In the genomic region with DNA sequence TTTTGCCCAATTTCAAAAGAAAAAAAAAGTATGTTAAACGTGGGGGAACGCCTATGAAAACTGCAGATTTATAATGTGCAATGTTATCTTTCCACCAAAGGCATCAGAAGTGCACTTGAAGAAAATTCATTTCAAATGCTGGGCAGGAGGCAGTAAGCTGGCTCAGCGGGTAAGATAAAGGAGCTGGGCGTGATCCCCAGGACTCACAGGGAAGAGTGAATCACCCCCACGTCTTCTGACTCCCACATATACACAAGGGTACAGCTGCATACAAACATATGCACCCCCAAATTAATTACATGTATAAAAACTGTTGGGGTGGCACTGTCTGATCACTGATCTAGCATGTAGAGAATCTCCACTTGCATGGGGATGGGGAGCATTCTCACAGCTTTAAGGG, we compare ENCODE assay signal across 30 mouse cellular contexts.
DNase-seq lines count a peak whose midpoint lies in the region; ATAC-seq lines count a peak whose summit lies in the region.
"Had no signal": no experiment of that assay in that cellular context is flagged by ENCODE, and none has a peak within 500 bp of the region (broad histone marks: within the 10 kb centered on the region; RNA-seq: fewer than 3 reads in every experiment).

No protein-coding gene starts in this region.

- no peaks in the 10 kb centered on the region for H3K9me3 ChIP-seq in heart, embryonic 13.5 days
- H3K9me3 ChIP-seq in midbrain, embryonic 15.5 days: no peaks in the 10 kb centered on the region
- H3K9me3 ChIP-seq in midbrain, embryonic 16.5 days (replicated peaks; ENCODE audit: control insufficient read depth, low read length, poor library complexity, severe bottlenecking): no peaks in the 10 kb centered on the region
- no peaks in the 10 kb centered on the region for H3K9me3 ChIP-seq in kidney, embryonic 16.5 days (ENCODE audit: low read length)
- H3K9me3 ChIP-seq: embryonic facial prominence, embryonic 12.5 days; heart, embryonic 12.5 days; hindbrain, embryonic 12.5 days; intestine, embryonic 15.5 days; limb, embryonic 13.5 days; neural tube, embryonic 13.5 days had no signal

- peaks cover 72% of the 10 kb centered on the region for H3K4me1 ChIP-seq in heart, embryonic 13.5 days
- H3K4me1 ChIP-seq in midbrain, embryonic 15.5 days: peaks cover 6% of the 10 kb centered on the region; the same call in 1 of the 2 replicates
- peaks cover 8% of the 10 kb centered on the region for H3K4me1 ChIP-seq in midbrain, embryonic 16.5 days (ENCODE audit: control insufficient read depth, insufficient read depth, low read length)
- peaks cover 11% of the 10 kb centered on the region for H3K4me1 ChIP-seq in kidney, embryonic 16.5 days (ENCODE audit: insufficient read depth, low read length)
- H3K4me1 ChIP-seq: intestine, embryonic 15.5 days had no signal

- 0 out of 2 replicates have a peak overlapping the region, but pooled peaks have one; percentile 61 for H3K27ac ChIP-seq in heart, embryonic 13.5 days (replicated peaks)
- 0 out of 2 replicates have a peak overlapping the region, but pooled peaks have one; percentile 15 for H3K27ac ChIP-seq in midbrain, embryonic 15.5 days
- H3K27ac ChIP-seq in midbrain, embryonic 16.5 days (ENCODE audit: low read length): no peak overlapping the region
- no peak overlapping the region for H3K27ac ChIP-seq in kidney, embryonic 16.5 days (ENCODE audit: low read length)
- H3K27ac ChIP-seq: embryonic facial prominence, embryonic 12.5 days; gastrocnemius, adult 2 months; heart, adult 2 months; hindbrain, embryonic 12.5 days; hindbrain, postnatal 0 days; intestine, embryonic 15.5 days; kidney, postnatal 0 days; limb, embryonic 13.5 days; neural tube, embryonic 13.5 days had no signal

- 69% methylated on average over 5 of the region's 5 CpGs for WGBS in heart, embryonic 13.5 days
- WGBS in midbrain, embryonic 15.5 days: 78% methylated on average over 5 of the region's 5 CpGs
- 74% methylated on average over 5 of the region's 5 CpGs for WGBS in midbrain, embryonic 16.5 days
- WGBS in kidney, embryonic 16.5 days: 75% methylated on average over 5 of the region's 5 CpGs

- H3K4me3 ChIP-seq in heart, embryonic 13.5 days: no peak overlapping the region
- no peak overlapping the region for H3K4me3 ChIP-seq in midbrain, embryonic 15.5 days
- no peak overlapping the region for H3K4me3 ChIP-seq in midbrain, embryonic 16.5 days (ENCODE audit: low read depth, low read length)
- H3K4me3 ChIP-seq in kidney, embryonic 16.5 days (ENCODE audit: low read length): no peak overlapping the region
- H3K4me3 ChIP-seq: embryonic facial prominence, embryonic 12.5 days; gastrocnemius, adult 2 months; heart, adult 2 months; heart, embryonic 12.5 days; hindbrain, embryonic 12.5 days; intestine, embryonic 15.5 days; limb, embryonic 13.5 days; neural tube, embryonic 13.5 days had no signal

- H3K4me2 ChIP-seq in heart, embryonic 13.5 days: no peak overlapping the region
- no peak overlapping the region for H3K4me2 ChIP-seq in midbrain, embryonic 15.5 days
- H3K4me2 ChIP-seq in midbrain, embryonic 16.5 days (ENCODE audit: low read length): no peak overlapping the region
- H3K4me2 ChIP-seq in kidney, embryonic 16.5 days (replicated peaks; ENCODE audit: low read depth, low read length): no peak overlapping the region
- H3K4me2 ChIP-seq: embryonic facial prominence, embryonic 12.5 days; heart, embryonic 12.5 days; hindbrain, embryonic 12.5 days; intestine, embryonic 15.5 days; limb, embryonic 13.5 days; liver, embryonic 11.5 days; neural tube, embryonic 13.5 days had no signal

- no peak for DNase-seq in heart, postnatal 4 days
- DNase-seq in T-cell, adult 2 months (ENCODE audit: low spot score): no peak
- DNase-seq: adrenal gland, postnatal 14 days; cerebellum, adult 2 months; cerebellum, postnatal 25 days; gastrocnemius, adult 2 months; heart, adult 2 months; heart, postnatal 14 days; kidney, adult 2 months; kidney, postnatal 4 days; lung, adult 2 months; lung, postnatal 10 days; midbrain, embryonic 14.5 days; thymus, postnatal 14 days had no signal

- no peaks in the 10 kb centered on the region for H3K27me3 ChIP-seq in heart, embryonic 13.5 days (replicated peaks)
- no peaks in the 10 kb centered on the region for H3K27me3 ChIP-seq in midbrain, embryonic 15.5 days (replicated peaks)
- H3K27me3 ChIP-seq in midbrain, embryonic 16.5 days (ENCODE audit: control insufficient read depth, insufficient read depth, low read depth, low read length): no peaks in the 10 kb centered on the region
- no peaks in the 10 kb centered on the region for H3K27me3 ChIP-seq in kidney, embryonic 16.5 days (ENCODE audit: insufficient read depth, low read length)
- H3K27me3 ChIP-seq: CH12.LX; embryonic facial prominence, embryonic 12.5 days; heart, embryonic 12.5 days; hindbrain, embryonic 12.5 days; intestine, embryonic 15.5 days; limb, embryonic 13.5 days; neural tube, embryonic 13.5 days had no signal

- peaks cover 3% of the 10 kb centered on the region; the same call in 1 of the 2 replicates for H3K36me3 ChIP-seq in heart, embryonic 13.5 days
- H3K36me3 ChIP-seq in midbrain, embryonic 15.5 days (replicated peaks): no peaks in the 10 kb centered on the region
- no peaks in the 10 kb centered on the region for H3K36me3 ChIP-seq in midbrain, embryonic 16.5 days (ENCODE audit: control insufficient read depth, insufficient read depth, low read length)
- H3K36me3 ChIP-seq in kidney, embryonic 16.5 days (ENCODE audit: insufficient read depth, low read length): no peaks in the 10 kb centered on the region
- H3K36me3 ChIP-seq: embryonic facial prominence, embryonic 12.5 days; heart, embryonic 12.5 days; hindbrain, embryonic 12.5 days; intestine, embryonic 15.5 days; limb, embryonic 13.5 days; neural tube, embryonic 13.5 days had no signal

- ATAC-seq in heart, embryonic 13.5 days (ENCODE audit: extremely low read depth, insufficient number of reproducible peaks, low FRiP score, low TSS enrichment): no peak
- ATAC-seq in midbrain, embryonic 15.5 days (replicated peaks): no peak
- no peak for ATAC-seq in midbrain, embryonic 16.5 days
- ATAC-seq in megakaryocyte-erythroid progenitor cell, adult 5-6 weeks (replicated peaks; ENCODE audit: low FRiP score, low TSS enrichment, poor library complexity, severe bottlenecking): peak; percentile 80
- no peak for ATAC-seq in kidney, embryonic 16.5 days (ENCODE audit: low FRiP score, low TSS enrichment)
- ATAC-seq: forebrain, embryonic 16.5 days; hindbrain, postnatal 0 days; intestine, embryonic 15.5 days had no signal

- no peak overlapping the region for H3K9ac ChIP-seq in heart, embryonic 13.5 days
- no peak overlapping the region for H3K9ac ChIP-seq in midbrain, embryonic 15.5 days
- H3K9ac ChIP-seq in midbrain, embryonic 16.5 days (ENCODE audit: low read depth, low read length): no peak overlapping the region
- no peak overlapping the region for H3K9ac ChIP-seq in kidney, embryonic 16.5 days (replicated peaks; ENCODE audit: low read length)
- H3K9ac ChIP-seq: embryonic facial prominence, embryonic 12.5 days; heart, embryonic 12.5 days; hindbrain, embryonic 12.5 days; intestine, embryonic 15.5 days; limb, embryonic 13.5 days; neural tube, embryonic 13.5 days had no signal

Comparison
In these comparisons a context has a peak if more than half of its experiments do, and no peak if none do; other contexts are left out.
1. H3K27ac ChIP-seq: peak in heart, embryonic 13.5 days (single experiment) and midbrain, embryonic 15.5 days (single experiment); none in midbrain, embryonic 16.5 days (single experiment) and kidney, embryonic 16.5 days (single experiment).